Mouse (Mus musculus): ENCODE data around the gene Cenpu. TPM values are rescaled to one million over a fixed set of nuclear protein-coding genes. Genes with fewer than 3 reads are reported as not detected.

Cenpu gene
- 23.0 and 25.5 TPM in 2 replicates for polyA plus RNA-seq (2015; fragmentation: Nextera tagmentation; extraction: Ambion mirVana)

DNA sequence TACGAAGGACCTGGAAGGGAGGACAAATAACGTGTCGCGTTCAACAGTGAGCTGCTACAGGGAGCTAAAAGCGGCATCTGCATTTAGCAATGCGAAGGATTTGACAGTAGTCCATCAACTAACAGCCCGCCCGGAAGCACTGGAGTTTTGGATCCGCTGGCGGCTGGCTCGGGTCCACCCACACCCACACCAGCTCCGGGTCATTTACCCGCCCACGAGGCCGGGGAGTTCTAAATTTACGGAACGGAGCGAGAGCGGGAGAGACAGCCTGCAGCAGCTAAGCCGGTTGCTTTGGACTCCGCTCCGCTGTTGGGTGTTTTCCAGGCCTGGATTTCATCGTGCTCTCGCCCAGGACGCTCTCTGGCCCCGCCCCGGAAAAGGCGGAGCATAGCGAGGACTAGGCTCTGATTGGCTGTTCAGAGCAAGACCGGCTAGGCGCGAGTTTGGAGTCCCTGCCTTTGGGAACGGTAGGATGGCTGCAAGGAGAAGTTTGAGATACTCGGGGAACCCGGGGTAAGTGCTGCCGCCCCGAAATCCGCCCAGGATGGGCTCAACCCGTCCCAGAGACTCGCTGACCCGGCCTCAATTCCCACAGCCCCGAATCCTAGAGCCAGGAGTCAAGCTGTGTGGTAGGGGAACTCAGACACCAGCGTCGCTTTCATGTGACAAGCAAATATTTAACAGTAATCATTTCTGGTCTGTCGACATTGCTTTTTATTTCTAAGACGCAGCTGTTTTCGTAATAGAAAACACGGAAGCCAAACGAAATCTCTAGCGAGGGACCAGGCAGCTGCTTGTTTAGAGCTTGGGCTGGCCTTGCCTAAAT is at the start of gene Cenpu:
Gene Cenpu, plus strand, starts transcription at position 414 of the 826 bp plus-strand sequence.
- peak; percentile 99 for ATAC-seq
- Histone ChIP-seq H3K4me1 (peaks cover 19% of the 10 kb centered on the region), H3K4me2 (peak within 1 kb of the TSS; percentile 80), H3K27ac (peak within 1 kb of the TSS; percentile 76), H3K4me3 (peak within 1 kb of the TSS; percentile 68), H3K36me3 (ENCODE audit: poor library complexity, severe bottlenecking) (peaks cover 3% of the 10 kb centered on the region; the same call in 1 of the 2 replicates), H3K9ac (peak within 1 kb of the TSS; percentile 67), H3K9me3 (replicated peaks) (no peaks in the 10 kb centered on the region), H3K27me3 (no peaks in the 10 kb centered on the region)
- under 1% methylated on average over 50 of the region's 50 CpGs for WGBS

DNA sequence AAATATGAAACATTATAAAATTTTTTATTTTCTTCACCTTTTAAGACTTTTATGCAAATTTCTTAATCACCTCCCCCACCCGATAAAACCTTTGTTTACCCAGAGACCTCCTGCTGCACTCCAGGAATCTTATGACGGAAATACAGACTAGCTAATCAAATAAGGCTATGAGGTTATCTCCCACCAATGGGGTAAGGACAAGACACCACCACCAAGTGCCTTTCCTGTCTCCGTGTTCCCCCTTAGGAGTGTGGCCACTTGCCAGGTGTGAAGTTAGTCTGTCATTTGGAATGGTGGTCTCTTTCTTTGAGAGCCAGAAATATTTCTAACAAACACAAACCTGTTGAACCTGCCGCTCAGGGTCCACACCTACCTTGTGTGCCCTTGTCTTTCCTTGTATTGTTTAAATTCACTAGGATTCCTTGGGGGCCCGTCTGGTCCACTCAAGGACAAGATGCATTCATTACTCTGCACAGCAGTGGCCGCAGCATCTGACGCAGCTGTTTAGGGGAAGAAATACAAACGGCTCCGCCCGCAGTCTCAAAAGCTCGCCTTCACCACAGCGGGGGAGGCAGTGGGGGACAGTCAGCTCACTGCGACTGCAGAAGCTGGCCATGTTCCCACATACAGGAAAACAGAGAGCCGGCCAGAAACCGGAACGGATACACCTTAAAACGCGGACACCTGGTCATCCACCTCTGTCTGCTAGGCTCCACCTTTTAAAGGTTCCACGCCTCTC is 49.3 kb upstream of the Cenpu start:
- Histone ChIP-seq H3K27ac (no peak overlapping the region), H3K36me3 (ENCODE audit: poor library complexity, severe bottlenecking) (no peaks in the 10 kb centered on the region), H3K4me2 (peak overlapping the region; percentile 48), H3K9me3 (replicated peaks) (no peaks in the 10 kb centered on the region), H3K4me3 (peak overlapping the region; percentile 23), H3K4me1 (peaks cover 14% of the 10 kb centered on the region), H3K9ac (no peak overlapping the region), H3K27me3 (no peaks in the 10 kb centered on the region)
- ATAC-seq = no peak
- 20% methylated on average over 19 of the region's 19 CpGs for WGBS

DNA sequence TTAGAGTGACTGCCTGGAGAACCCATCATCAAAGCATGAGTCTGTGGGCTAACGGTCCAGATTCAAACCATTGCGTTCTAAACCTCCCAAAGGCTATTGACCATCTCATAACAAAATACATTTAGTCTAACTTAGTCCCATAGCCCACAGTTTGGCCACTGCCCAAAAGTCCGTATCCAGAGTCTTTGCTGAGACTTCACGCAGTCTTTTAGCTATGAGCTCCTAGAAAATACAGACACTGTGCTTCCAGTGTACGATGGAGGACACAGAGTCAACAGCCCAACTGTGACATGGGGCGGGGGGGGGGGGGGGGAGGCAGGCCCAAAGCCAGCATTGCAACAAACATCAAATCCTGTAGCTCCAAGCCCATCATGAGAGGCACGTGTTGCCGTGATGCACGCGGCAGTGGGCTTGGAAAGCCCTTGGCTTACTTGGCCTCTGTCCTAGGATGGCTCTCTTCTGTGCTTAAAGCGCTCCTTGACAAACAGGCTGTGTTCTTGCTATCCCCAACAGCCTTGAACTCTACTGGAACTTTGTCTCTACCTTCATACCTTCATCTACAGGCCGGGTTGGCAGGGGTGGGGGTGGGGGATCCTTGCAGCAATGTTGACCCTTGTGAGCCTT is 48.6 kb upstream of the Cenpu start:
- Histone ChIP-seq H3K36me3 (ENCODE audit: poor library complexity, severe bottlenecking) (no peaks in the 10 kb centered on the region), H3K4me2 (peak overlapping the region; percentile 48), H3K27me3 (no peaks in the 10 kb centered on the region), H3K4me1 (peaks cover 14% of the 10 kb centered on the region), H3K9me3 (replicated peaks) (no peaks in the 10 kb centered on the region), H3K27ac (no peak overlapping the region), H3K4me3 (peak overlapping the region; percentile 23), H3K9ac (no peak overlapping the region)
- 78% methylated on average over 12 of the region's 12 CpGs for WGBS
- ATAC-seq = no peak

DNA sequence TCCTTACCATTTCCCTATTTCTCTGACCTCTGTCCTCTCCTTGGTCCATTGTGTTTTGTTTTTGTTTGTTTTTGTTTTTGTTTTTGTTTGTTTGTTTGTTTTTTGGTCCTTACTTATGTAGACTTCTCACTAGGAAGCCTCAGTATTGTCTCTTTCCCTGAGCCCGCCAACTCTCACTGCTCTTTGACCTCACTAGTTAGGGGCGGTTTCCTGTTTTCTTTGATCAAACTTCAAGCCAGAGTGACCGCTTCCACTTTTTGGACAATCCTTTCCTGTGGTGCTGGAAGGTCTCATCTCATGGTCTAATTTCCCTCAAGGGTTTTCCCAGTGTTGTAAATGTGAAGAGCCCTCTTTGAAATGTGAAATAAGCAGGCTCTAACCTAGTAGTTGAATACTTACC is 47.6 kb upstream of the Cenpu start:
- H3K27ac ChIP-seq = no peak overlapping the region
- no peak overlapping the region for H3K4me2 ChIP-seq
- H3K36me3 ChIP-seq (ENCODE audit: poor library complexity, severe bottlenecking) = no peaks in the 10 kb centered on the region
- WGBS = 73% methylated on average over 3 of the region's 3 CpGs
- H3K27me3 ChIP-seq = no peaks in the 10 kb centered on the region
- H3K9me3 ChIP-seq (replicated peaks) = no peaks in the 10 kb centered on the region
- H3K4me3 ChIP-seq = no peak overlapping the region
- peaks cover 12% of the 10 kb centered on the region for H3K4me1 ChIP-seq
- no peak overlapping the region for H3K9ac ChIP-seq
- no peak for ATAC-seq

DNA sequence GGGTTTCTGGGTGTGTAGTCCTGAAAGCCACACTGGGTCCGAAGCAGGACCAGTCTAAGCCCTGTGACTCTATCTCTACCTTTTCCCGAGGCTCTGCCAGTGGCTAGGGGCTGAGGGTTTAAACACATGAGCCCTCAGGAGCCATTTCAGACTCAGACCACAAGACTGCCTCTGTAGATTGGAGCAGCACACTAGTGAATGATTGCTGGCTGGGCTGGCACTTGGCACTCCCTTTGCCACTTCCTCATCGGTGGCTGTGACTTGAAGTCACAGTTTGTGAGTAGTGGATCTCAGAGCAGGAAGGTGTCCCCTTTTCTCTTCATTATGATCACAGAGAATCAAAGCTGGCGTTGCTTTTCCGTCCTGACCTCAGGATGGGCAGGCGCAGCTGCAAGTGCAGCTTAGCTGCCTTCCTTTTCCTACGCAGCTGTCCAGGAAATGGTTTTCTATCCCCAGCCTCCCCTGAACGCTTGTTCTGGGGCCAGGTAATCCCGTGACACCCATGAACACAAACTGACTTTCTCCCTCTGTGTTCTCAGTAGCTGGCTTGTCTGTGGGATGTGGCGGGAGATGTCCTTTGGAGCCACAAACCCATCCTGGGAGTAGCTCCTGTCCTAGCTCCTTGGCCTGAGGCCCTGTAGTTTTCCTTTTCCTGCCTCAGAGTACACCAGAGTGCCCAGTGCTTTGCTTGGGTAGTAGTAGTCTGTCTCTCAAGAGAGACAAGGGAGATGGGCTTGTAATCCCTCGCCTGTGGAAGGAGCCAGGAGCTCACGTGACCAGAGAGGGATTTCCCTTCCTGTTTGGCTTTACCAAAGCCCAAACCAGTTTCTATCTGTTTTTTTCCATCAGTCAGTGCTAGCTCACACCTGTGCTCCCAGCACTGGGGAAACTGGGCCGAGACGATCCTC is 43.1 kb upstream of the Cenpu start:
- WGBS = 90% methylated on average over 14 of the region's 14 CpGs
- Histone ChIP-seq H3K27ac (no peak overlapping the region), H3K9me3 (replicated peaks) (no peaks in the 10 kb centered on the region), H3K4me1 (no peaks in the 10 kb centered on the region), H3K4me2 (no peak overlapping the region), H3K36me3 (ENCODE audit: poor library complexity, severe bottlenecking) (no peaks in the 10 kb centered on the region), H3K4me3 (no peak overlapping the region), H3K9ac (no peak overlapping the region), H3K27me3 (no peaks in the 10 kb centered on the region)
- no peak for ATAC-seq

DNA sequence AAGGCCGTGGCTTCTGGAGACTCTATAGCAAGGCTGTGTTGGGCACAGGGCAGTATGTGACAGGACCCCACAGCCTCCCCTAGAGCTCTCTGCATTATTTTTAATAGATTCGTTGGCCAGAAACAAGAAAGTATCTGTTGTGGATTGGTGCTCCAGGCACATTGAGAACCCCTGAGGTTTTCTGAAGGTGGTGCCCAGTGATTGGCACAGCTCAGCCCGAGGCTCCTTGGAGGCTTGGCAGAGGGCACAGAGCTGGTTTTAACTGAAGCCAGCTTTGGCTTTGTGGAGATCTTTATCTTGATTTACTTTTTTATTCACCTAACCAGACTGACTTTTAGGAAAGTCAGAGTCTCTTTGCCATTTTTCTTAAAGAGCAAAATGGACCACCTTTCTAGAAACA is 42.4 kb upstream of the Cenpu start:
- H3K9ac ChIP-seq = no peak overlapping the region
- no peaks in the 10 kb centered on the region for H3K9me3 ChIP-seq (replicated peaks)
- H3K36me3 ChIP-seq (ENCODE audit: poor library complexity, severe bottlenecking) = no peaks in the 10 kb centered on the region
- no peak overlapping the region for H3K4me3 ChIP-seq
- no peak overlapping the region for H3K4me2 ChIP-seq
- no peaks in the 10 kb centered on the region for H3K27me3 ChIP-seq
- H3K27ac ChIP-seq = no peak overlapping the region
- ATAC-seq = no peak
- WGBS = 78% methylated on average over 3 of the region's 3 CpGs
- H3K4me1 ChIP-seq = no peaks in the 10 kb centered on the region

DNA sequence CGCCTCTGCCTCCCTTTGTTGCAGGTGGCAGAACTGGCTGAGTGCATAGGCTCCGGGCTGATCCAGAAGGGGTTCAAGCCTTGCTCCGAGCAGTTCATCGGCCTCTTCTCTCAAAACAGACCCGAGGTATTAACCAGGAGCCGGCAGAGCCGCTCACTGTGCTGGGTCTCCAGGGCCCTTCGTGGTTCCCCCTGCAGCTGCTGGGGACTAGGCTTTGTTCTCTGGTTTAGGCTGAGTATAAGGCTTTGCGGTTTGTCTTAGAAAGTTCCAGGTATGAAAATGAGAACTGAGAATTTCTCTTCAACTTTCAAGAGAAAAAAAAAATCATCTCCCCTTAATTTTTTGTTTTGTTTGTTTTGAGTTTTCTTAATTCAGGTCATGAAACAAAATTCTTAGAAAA is 40.5 kb upstream of the Cenpu start:
- Histone ChIP-seq H3K9ac (no peak overlapping the region), H3K4me1 (no peaks in the 10 kb centered on the region), H3K36me3 (ENCODE audit: poor library complexity, severe bottlenecking) (no peaks in the 10 kb centered on the region), H3K4me3 (no peak overlapping the region), H3K27me3 (no peaks in the 10 kb centered on the region), H3K4me2 (no peak overlapping the region), H3K9me3 (replicated peaks) (no peaks in the 10 kb centered on the region), H3K27ac (no peak overlapping the region)
- no peak for ATAC-seq
- 76% methylated on average over 9 of the region's 9 CpGs for WGBS

DNA sequence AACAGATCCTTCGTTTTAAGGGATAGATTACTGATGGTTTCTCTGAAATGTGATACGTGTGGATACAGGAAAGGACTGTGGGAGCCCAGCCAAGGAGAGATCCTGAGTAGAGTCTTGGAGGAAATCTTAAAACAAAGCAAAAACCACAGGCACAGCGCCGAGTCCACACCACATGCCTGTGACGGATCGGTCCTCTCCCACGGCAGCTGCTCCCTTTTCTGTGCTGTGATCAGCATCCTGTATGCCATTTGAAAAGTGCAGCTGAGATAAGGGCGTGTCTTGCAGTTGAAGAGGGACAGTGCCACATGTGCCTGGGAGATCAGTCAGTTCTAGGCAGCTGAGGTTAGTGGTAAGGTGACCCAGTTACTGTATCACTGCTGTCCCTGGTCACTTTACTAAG is 39.3 kb upstream of the Cenpu start:
- no peak for ATAC-seq
- no peaks in the 10 kb centered on the region for H3K9me3 ChIP-seq (replicated peaks)

DNA sequence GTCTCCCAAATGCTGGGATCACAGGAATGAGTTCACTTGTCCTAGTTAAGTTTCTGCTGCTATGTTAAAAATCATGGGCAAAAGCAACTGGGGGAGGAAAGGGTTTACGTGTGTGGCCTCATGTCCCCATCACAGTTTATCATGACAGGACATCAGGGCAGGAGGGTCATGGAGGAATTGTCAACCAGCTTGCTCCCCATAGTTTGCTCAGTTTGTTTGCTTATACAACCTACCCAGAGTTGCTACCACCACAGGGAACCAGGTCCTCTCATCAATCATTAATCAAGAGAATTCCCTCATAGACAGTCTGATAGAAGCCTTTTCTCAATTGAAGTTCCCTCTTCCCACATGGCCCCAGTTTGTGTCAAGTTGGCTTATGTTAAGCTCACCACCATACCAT is 37.8 kb upstream of the Cenpu start:
- H3K9me3 ChIP-seq (replicated peaks) = no peaks in the 10 kb centered on the region
- no peak overlapping the region for H3K4me3 ChIP-seq
- H3K9ac ChIP-seq = no peak overlapping the region
- no peaks in the 10 kb centered on the region for H3K4me1 ChIP-seq
- no peak overlapping the region for H3K27ac ChIP-seq
- H3K36me3 ChIP-seq (ENCODE audit: poor library complexity, severe bottlenecking) = no peaks in the 10 kb centered on the region
- no peak for ATAC-seq
- 100% methylated on average over 1 of the region's 1 CpGs for WGBS
- H3K27me3 ChIP-seq = no peaks in the 10 kb centered on the region
- H3K4me2 ChIP-seq = no peak overlapping the region

More for the DNA sequence above, 39.3 kb upstream of the Cenpu start:
- Histone ChIP-seq H3K27me3 (no peaks in the 10 kb centered on the region), H3K4me3 (no peak overlapping the region), H3K27ac (no peak overlapping the region), H3K36me3 (ENCODE audit: poor library complexity, severe bottlenecking) (no peaks in the 10 kb centered on the region), H3K9ac (no peak overlapping the region), H3K4me1 (no peaks in the 10 kb centered on the region), H3K4me2 (no peak overlapping the region)
- 79% methylated on average over 8 of the region's 8 CpGs for WGBS

DNA sequence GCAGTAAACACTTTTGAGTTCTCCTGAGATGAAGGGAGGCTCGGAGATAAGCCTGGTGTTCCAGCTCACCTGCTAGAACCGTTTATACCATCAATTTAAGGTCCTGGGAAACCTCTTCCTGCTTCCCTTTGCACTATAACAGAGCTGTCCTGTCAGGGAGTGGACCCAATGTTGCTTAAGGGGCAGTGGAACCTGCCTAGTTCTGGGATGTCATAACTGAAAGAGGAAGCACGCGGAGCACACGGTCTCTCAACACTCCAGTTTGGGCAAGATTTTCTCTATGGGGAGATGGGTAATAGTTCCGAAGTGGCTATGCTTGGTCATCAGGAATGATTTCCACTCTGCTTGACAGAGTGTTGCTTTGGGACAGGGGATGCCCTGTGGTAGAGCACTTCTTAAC is 31.2 kb upstream of the Cenpu start:
- no peaks in the 10 kb centered on the region for H3K36me3 ChIP-seq (ENCODE audit: poor library complexity, severe bottlenecking)
- H3K9me3 ChIP-seq (replicated peaks) = no peaks in the 10 kb centered on the region
- no peak for ATAC-seq
- H3K4me3 ChIP-seq = no peak overlapping the region
- H3K9ac ChIP-seq = no peak overlapping the region
- no peaks in the 10 kb centered on the region for H3K27me3 ChIP-seq
- WGBS = 90% methylated on average over 6 of the region's 6 CpGs
- H3K27ac ChIP-seq = no peak overlapping the region
- no peaks in the 10 kb centered on the region for H3K4me1 ChIP-seq
- no peak overlapping the region for H3K4me2 ChIP-seq

DNA sequence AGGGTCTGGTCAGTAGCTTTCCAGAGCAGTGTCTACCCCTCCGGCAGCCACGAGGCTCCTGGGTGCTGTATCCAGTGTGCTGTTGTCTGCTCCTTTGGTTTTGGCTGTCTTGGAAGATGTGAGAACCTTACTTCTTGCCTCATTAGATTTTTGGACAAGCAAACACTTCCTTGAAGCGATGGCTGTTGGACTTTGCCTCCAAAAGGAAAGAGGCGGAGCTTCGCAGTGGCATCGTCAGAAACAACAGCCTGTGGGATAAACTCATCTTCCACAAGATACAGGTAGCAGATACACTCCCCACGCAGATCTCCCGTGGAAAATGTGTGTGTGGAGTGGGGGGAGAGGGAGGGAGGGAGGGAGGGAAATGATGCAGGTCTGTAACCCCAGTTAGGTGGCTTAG is 25.7 kb upstream of the Cenpu start:
- Histone ChIP-seq H3K4me3 (no peak overlapping the region), H3K36me3 (ENCODE audit: poor library complexity, severe bottlenecking) (no peaks in the 10 kb centered on the region), H3K9ac (no peak overlapping the region), H3K9me3 (replicated peaks) (no peaks in the 10 kb centered on the region), H3K4me2 (no peak overlapping the region), H3K27me3 (no peaks in the 10 kb centered on the region), H3K4me1 (0 out of 2 replicates have a peak, but pooled peaks cover 2% of the 10 kb centered on the region), H3K27ac (no peak overlapping the region)
- 86% methylated on average over 8 of the region's 8 CpGs for WGBS
- no peak for ATAC-seq
